Mouse (Mus musculus) embryonic facial prominence, embryonic 12.5 days (tissue): ENCODE data around the gene Epha6. TPM values are rescaled to one million over a fixed set of nuclear protein-coding genes. Genes with fewer than 3 reads are reported as not detected.
"Not testable (repeated sequence)": the region's sequence is repeated elsewhere in the genome, so short reads cannot be mapped to it uniquely, and the experiment has no call there.

Source experiments
- ATAC-seq: fragments of 200-750 bp; cut with Nextera tagmentation; 2 replicates; pipeline ENCODE4 v1.8.0; 2017; ENCODE audit not compliant: insufficient number of reproducible peaks, insufficient read depth, low FRiP score, low TSS enrichment
- H3K27ac ChIP-seq: fragments of 300-500 bp; sonication (generic); 2 replicates; pipeline ENCODE4 v1.5.1; 2016; ENCODE audit warnings: mild to moderate bottlenecking
- H3K27me3 ChIP-seq: fragments of 300-500 bp; sonication (generic); 2 replicates; pipeline ENCODE4 v1.6.1; 2016; ENCODE audit warnings: mild to moderate bottlenecking, moderate library complexity
- H3K36me3 ChIP-seq: fragments of 300-500 bp; sonication (generic); 2 replicates; pipeline ENCODE4 v1.6.1; 2016; ENCODE audit warnings: mild to moderate bottlenecking
- H3K4me1 ChIP-seq: fragments of 300-500 bp; sonication (generic); 2 replicates; pipeline ENCODE4 v1.6.1; 2016
- H3K4me2 ChIP-seq: fragments of 300-500 bp; sonication (generic); replicated peaks from 2 replicates; pipeline ENCODE4 v1.6.1; 2016; ENCODE audit warnings: mild to moderate bottlenecking, moderate library complexity
- H3K4me3 ChIP-seq: fragments of 300-500 bp; sonication (generic); 2 replicates; pipeline ENCODE4 v1.5.1; 2016; ENCODE audit warnings: mild to moderate bottlenecking
- H3K9ac ChIP-seq: fragments of 300-500 bp; sonication (generic); 2 replicates; pipeline ENCODE4 v1.6.1; 2016; ENCODE audit warnings: mild to moderate bottlenecking, moderate library complexity
- H3K9me3 ChIP-seq: fragments of 300-500 bp; sonication (generic); 2 replicates; pipeline ENCODE4 v1.6.1; 2016; ENCODE audit warnings: mild to moderate bottlenecking, moderate library complexity
- WGBS: fragments of 180-500 bp; shearing (Covaris S2); methylation state at CpG from one replicate; pipeline ENCODE4 v1.1.7; 2016; 5-methylcytosine and 5-hydroxymethylcytosine counted together
- polyA plus RNA-seq: library from polyadenylated mRNA; unstranded; fragments of >200 nt; fragmentation: Nextera tagmentation; extraction: Ambion mirVana; gene quantifications from 2 replicates; pipeline ENCODE4 v1.2.1, GENCODE M21; 2016

Epha6 gene
- polyA plus RNA-seq, 1 experiment from 2014 or later = 2.3 TPM

- 21% methylated on average over 2 of the region's 2 CpGs for WGBS
- Histone ChIP-seq H3K4me3 (no peak overlapping the region), H3K27me3 (no peaks in the 10 kb centered on the region), H3K27ac (no peak overlapping the region), H3K9ac (no peak overlapping the region), H3K9me3 (no peaks in the 10 kb centered on the region), H3K4me2 (no peak overlapping the region), H3K4me1 (no peaks in the 10 kb centered on the region), H3K36me3 (no peaks in the 10 kb centered on the region)
- ATAC-seq = no peak
Measured at GRCm38 (mm10) chr16:59852689-59853088, 752.6 kb downstream of the Epha6 start.

- no peaks in the 10 kb centered on the region for H3K9me3 ChIP-seq
- no peak for ATAC-seq
- H3K36me3 ChIP-seq = no peaks in the 10 kb centered on the region
- no peak overlapping the region for H3K4me2 ChIP-seq
- H3K4me1 ChIP-seq = no peaks in the 10 kb centered on the region
- no peak overlapping the region for H3K27ac ChIP-seq
- no peak overlapping the region for H3K4me3 ChIP-seq
- 17% methylated on average over 3 of the region's 3 CpGs for WGBS
- H3K9ac ChIP-seq = no peak overlapping the region
- H3K27me3 ChIP-seq = no peaks in the 10 kb centered on the region
Measured at GRCm38 (mm10) chr16:59846574-59846973, 758.8 kb downstream of the Epha6 start.

- Histone ChIP-seq H3K4me2 (no peak overlapping the region), H3K4me3 (no peak overlapping the region), H3K36me3 (no peaks in the 10 kb centered on the region), H3K4me1 (no peaks in the 10 kb centered on the region), H3K27me3 (no peaks in the 10 kb centered on the region), H3K27ac (no peak overlapping the region), H3K9me3 (no peaks in the 10 kb centered on the region), H3K9ac (no peak overlapping the region)
- no peak for ATAC-seq
- 88% methylated on average over 4 of the region's 4 CpGs for WGBS
Measured at GRCm38 (mm10) chr16:59836778-59837177, 768.6 kb downstream of the Epha6 start.

GRCm38 (mm10) chr16:59836304-59836703 is 769.0 kb downstream of the Epha6 start:
- 84% methylated on average over 10 of the region's 10 CpGs for WGBS
- H3K9me3 ChIP-seq = no peaks in the 10 kb centered on the region
- H3K4me2 ChIP-seq = no peak overlapping the region
- no peaks in the 10 kb centered on the region for H3K4me1 ChIP-seq
- no peak overlapping the region for H3K9ac ChIP-seq
- no peaks in the 10 kb centered on the region for H3K36me3 ChIP-seq
- no peaks in the 10 kb centered on the region for H3K27me3 ChIP-seq
- ATAC-seq = no peak
- H3K27ac ChIP-seq = no peak overlapping the region
- H3K4me3 ChIP-seq = no peak overlapping the region

- no peaks in the 10 kb centered on the region for H3K27me3 ChIP-seq
- no peak for ATAC-seq
- H3K4me3 ChIP-seq = no peak overlapping the region
- H3K4me1 ChIP-seq = no peaks in the 10 kb centered on the region
- no peak overlapping the region for H3K27ac ChIP-seq
- 57% methylated on average over 5 of the region's 5 CpGs for WGBS
- no peaks in the 10 kb centered on the region for H3K9me3 ChIP-seq
- H3K36me3 ChIP-seq = no peaks in the 10 kb centered on the region
- no peak overlapping the region for H3K4me2 ChIP-seq
- no peak overlapping the region for H3K9ac ChIP-seq
Measured at GRCm38 (mm10) chr16:59832468-59832867, 772.9 kb downstream of the Epha6 start.

- no peak overlapping the region for H3K9ac ChIP-seq
- no peaks in the 10 kb centered on the region for H3K36me3 ChIP-seq
- no peak overlapping the region for H3K4me3 ChIP-seq
- 83% methylated on average over 13 of the region's 13 CpGs for WGBS
- no peaks in the 10 kb centered on the region for H3K9me3 ChIP-seq
- no peak overlapping the region for H3K27ac ChIP-seq
- ATAC-seq = no peak
- H3K4me1 ChIP-seq = no peaks in the 10 kb centered on the region
- no peaks in the 10 kb centered on the region for H3K27me3 ChIP-seq
- H3K4me2 ChIP-seq = no peak overlapping the region
Measured at GRCm38 (mm10) chr16:59829655-59830054, 775.7 kb downstream of the Epha6 start.

- WGBS = 87% methylated on average over 4 of the region's 4 CpGs
- H3K27me3 ChIP-seq, H3K9me3 ChIP-seq, H3K9ac ChIP-seq, H3K4me1 ChIP-seq, H3K4me2 ChIP-seq, H3K4me3 ChIP-seq, H3K27ac ChIP-seq, H3K36me3 ChIP-seq, ATAC-seq: not testable (repeated sequence)
Measured at GRCm38 (mm10) chr16:59799790-59800189, 805.5 kb downstream of the Epha6 start.

- Histone ChIP-seq H3K9ac (no peak overlapping the region), H3K27me3 (no peaks in the 10 kb centered on the region), H3K27ac (no peak overlapping the region), H3K36me3 (no peaks in the 10 kb centered on the region), H3K9me3 (no peaks in the 10 kb centered on the region), H3K4me2 (no peak overlapping the region), H3K4me1 (no peaks in the 10 kb centered on the region), H3K4me3 (no peak overlapping the region)
- ATAC-seq = no peak
- 90% methylated on average over 2 of the region's 2 CpGs for WGBS
Measured at GRCm38 (mm10) chr16:59772297-59772696, 833.0 kb downstream of the Epha6 start.

GRCm38 (mm10) chr16:59770421-59770820 is 834.9 kb downstream of the Epha6 start:
- Histone ChIP-seq H3K27me3 (no peaks in the 10 kb centered on the region), H3K9ac (no peak overlapping the region), H3K36me3 (no peaks in the 10 kb centered on the region), H3K27ac (no peak overlapping the region), H3K4me3 (no peak overlapping the region), H3K4me1 (no peaks in the 10 kb centered on the region), H3K9me3 (no peaks in the 10 kb centered on the region), H3K4me2 (no peak overlapping the region)
- 97% methylated on average over 1 of the region's 1 CpGs for WGBS
- ATAC-seq = no peak

- Histone ChIP-seq H3K27me3 (no peaks in the 10 kb centered on the region), H3K4me2 (no peak overlapping the region), H3K4me3 (no peak overlapping the region), H3K27ac (no peak overlapping the region), H3K9me3 (no peaks in the 10 kb centered on the region), H3K4me1 (no peaks in the 10 kb centered on the region), H3K9ac (no peak overlapping the region), H3K36me3 (no peaks in the 10 kb centered on the region)
- ATAC-seq = no peak
- WGBS = 80% methylated on average over 7 of the region's 7 CpGs
Measured at GRCm38 (mm10) chr16:59769936-59770335, 835.4 kb downstream of the Epha6 start.

- Histone ChIP-seq H3K4me2 (no peak overlapping the region), H3K4me3 (no peak overlapping the region), H3K9ac (no peak overlapping the region), H3K27me3 (no peaks in the 10 kb centered on the region), H3K9me3 (no peaks in the 10 kb centered on the region), H3K27ac (no peak overlapping the region), H3K36me3 (no peaks in the 10 kb centered on the region), H3K4me1 (no peaks in the 10 kb centered on the region)
- no peak for ATAC-seq
- 76% methylated on average over 4 of the region's 4 CpGs for WGBS
Measured at GRCm38 (mm10) chr16:59760875-59761274, 844.5 kb downstream of the Epha6 start.

- H3K27me3 ChIP-seq = no peaks in the 10 kb centered on the region
- H3K9ac ChIP-seq = no peak overlapping the region
- WGBS = 89% methylated on average over 4 of the region's 4 CpGs
- H3K4me2 ChIP-seq = no peak overlapping the region
- H3K9me3 ChIP-seq = no peaks in the 10 kb centered on the region
- H3K4me3 ChIP-seq = no peak overlapping the region
- no peak for ATAC-seq
- no peak overlapping the region for H3K27ac ChIP-seq
- H3K4me1 ChIP-seq = no peaks in the 10 kb centered on the region
- H3K36me3 ChIP-seq = no peaks in the 10 kb centered on the region
Measured at GRCm38 (mm10) chr16:59750905-59751304, 854.4 kb downstream of the Epha6 start.

- Histone ChIP-seq H3K4me3 (no peak overlapping the region), H3K27ac (no peak overlapping the region), H3K4me2 (no peak overlapping the region), H3K36me3 (no peaks in the 10 kb centered on the region), H3K9me3 (no peaks in the 10 kb centered on the region), H3K9ac (no peak overlapping the region), H3K4me1 (no peaks in the 10 kb centered on the region), H3K27me3 (no peaks in the 10 kb centered on the region)
- 63% methylated on average over 1 of the region's 1 CpGs for WGBS
- no peak for ATAC-seq
Measured at GRCm38 (mm10) chr16:59743669-59744068, 861.7 kb downstream of the Epha6 start.
